Mouse (Mus musculus) limb, embryonic 11.5 days (tissue): ENCODE data around the gene Selenot. TPM values are rescaled to one million over a fixed set of nuclear protein-coding genes. Genes with fewer than 3 reads are reported as not detected.

Experiments used
- ATAC-seq: fragments of 200-750 bp; cut with Nextera tagmentation; 2 replicates; pipeline ENCODE4 v1.8.0; 2017; ENCODE audit warnings: low read depth; ENCODE audit not compliant: insufficient number of reproducible peaks, low FRiP score, low TSS enrichment
- DNase-seq: peaks from one replicate; pipeline ENCODE4 v3.0.0-alpha.2; 2015; ENCODE audit warnings: low spot score
- H3K27ac ChIP-seq: fragments of 300-500 bp; sonication (generic); replicated peaks from 2 replicates; pipeline ENCODE4 v1.5.1; 2014; ENCODE audit warnings: low read depth, mild to moderate bottlenecking, low read length
- H3K27me3 ChIP-seq: fragments of 300-500 bp; sonication (generic); 2 replicates; pipeline ENCODE4 v1.6.1; 2014; ENCODE audit warnings: mild to moderate bottlenecking, low read length, mixed read lengths; ENCODE audit not compliant: control insufficient read depth, insufficient read depth
- H3K36me3 ChIP-seq: fragments of 300-500 bp; sonication (generic); 2 replicates; pipeline ENCODE4 v1.6.1; 2014; ENCODE audit warnings: mild to moderate bottlenecking, low read length, moderate library complexity, mixed read lengths; ENCODE audit not compliant: control insufficient read depth, insufficient read depth
- H3K4me1 ChIP-seq: fragments of 300-500 bp; sonication (generic); 2 replicates; pipeline ENCODE4 v1.6.1; 2014; ENCODE audit warnings: low read length, mixed read lengths; ENCODE audit not compliant: control insufficient read depth, insufficient read depth
- H3K4me2 ChIP-seq: fragments of 300-500 bp; sonication (generic); 2 replicates; pipeline ENCODE4 v1.6.1; 2014; ENCODE audit warnings: low read depth, mild to moderate bottlenecking, moderate library complexity; ENCODE audit not compliant: severe bottlenecking
- H3K4me3 ChIP-seq: fragments of 300-500 bp; sonication (generic); 2 replicates; pipeline ENCODE4 v1.5.1; 2014; ENCODE audit warnings: low read depth, low read length
- H3K9ac ChIP-seq: fragments of 300-500 bp; sonication (generic); 2 replicates; pipeline ENCODE4 v1.6.1; 2014; ENCODE audit warnings: mild to moderate bottlenecking, low read length
- H3K9me3 ChIP-seq: fragments of 300-500 bp; sonication (generic); 2 replicates; pipeline ENCODE4 v1.6.1; 2016; ENCODE audit warnings: low read length; ENCODE audit not compliant: control insufficient read depth
- WGBS: fragments of 180-500 bp; shearing (Covaris S2); extraction: QIAGEN DNeasy Blood & Tissue Kit; methylation state at CpG from one replicate; pipeline ENCODE4 v1.1.7; 2014; 5-methylcytosine and 5-hydroxymethylcytosine counted together
- polyA plus RNA-seq: library from polyadenylated mRNA; unstranded; fragments of >200 nt; fragmentation: Nextera tagmentation; extraction: Ambion mirVana; gene quantifications from 2 replicates; pipeline ENCODE4 v1.2.1, GENCODE M21; 2014

Selenot gene
- polyA plus RNA-seq, result 20.1 and 21.0 TPM in 2 replicates

- no peaks in the 10 kb centered on the region for H3K9me3 ChIP-seq
- H3K4me1 ChIP-seq, result no peaks in the 10 kb centered on the region
- peak within 1 kb of the TSS; percentile 56 for H3K4me2 ChIP-seq
- WGBS, result 2% methylated on average over 54 of the region's 59 CpGs
- peak within 1 kb of the TSS; percentile 99 for H3K9ac ChIP-seq
- H3K27ac ChIP-seq, result peak within 1 kb of the TSS; percentile 99
- H3K36me3 ChIP-seq, result peaks cover 3% of the 10 kb centered on the region; the same call in 1 of the 2 replicates
- no peaks in the 10 kb centered on the region for H3K27me3 ChIP-seq
- ATAC-seq, result peak; percentile 93
- DNase-seq, result peak; percentile 97
- peak within 1 kb of the TSS; percentile 87 for H3K4me3 ChIP-seq
These were observed at the start of gene Selenot for GRCm38 (mm10) chr3:58576137-58577066. Gene Selenot, plus strand, starts transcription at chr3:58576636.

GRCm38 (mm10) chr3:58536573-58536972 lies 39.9 kb upstream of the Selenot start:
- DNase-seq (no peak), ATAC-seq (no peak)
- Histone ChIP-seq H3K9ac (no peak overlapping the region), H3K27ac (no peak overlapping the region), H3K27me3 (no peaks in the 10 kb centered on the region), H3K9me3 (no peaks in the 10 kb centered on the region), H3K4me3 (no peak overlapping the region), H3K4me2 (no peak overlapping the region), H3K4me1 (no peaks in the 10 kb centered on the region), H3K36me3 (peaks cover 12% of the 10 kb centered on the region)
- WGBS, result 92% methylated on average over 3 of the region's 3 CpGs

- Histone ChIP-seq H3K36me3 (peaks cover 17% of the 10 kb centered on the region), H3K4me3 (no peak overlapping the region), H3K4me2 (no peak overlapping the region), H3K9me3 (no peaks in the 10 kb centered on the region), H3K9ac (no peak overlapping the region), H3K4me1 (no peaks in the 10 kb centered on the region), H3K27me3 (no peaks in the 10 kb centered on the region), H3K27ac (no peak overlapping the region)
- ATAC-seq, result no peak
- WGBS, result 66% methylated on average over 1 of the region's 1 CpGs
- DNase-seq, result no peak
These were observed 24.2 kb upstream of the Selenot start for GRCm38 (mm10) chr3:58552001-58552811.

GRCm38 (mm10) chr3:58556649-58557048 lies 19.8 kb upstream of the Selenot start:
- Histone ChIP-seq H3K27ac (no peak overlapping the region), H3K4me3 (no peak overlapping the region), H3K4me2 (no peak overlapping the region), H3K36me3 (peaks cover 13% of the 10 kb centered on the region), H3K9me3 (no peaks in the 10 kb centered on the region), H3K9ac (no peak overlapping the region), H3K4me1 (no peaks in the 10 kb centered on the region), H3K27me3 (no peaks in the 10 kb centered on the region)
- ATAC-seq, result no peak
- no peak for DNase-seq
- 88% methylated on average over 7 of the region's 7 CpGs for WGBS

- Histone ChIP-seq H3K36me3 (peaks cover 8% of the 10 kb centered on the region; the same call in 1 of the 2 replicates), H3K9ac (no peak overlapping the region), H3K4me2 (no peak overlapping the region), H3K4me3 (no peak overlapping the region), H3K27ac (no peak overlapping the region), H3K27me3 (no peaks in the 10 kb centered on the region), H3K9me3 (no peaks in the 10 kb centered on the region), H3K4me1 (no peaks in the 10 kb centered on the region)
- 38% methylated on average over 2 of the region's 2 CpGs for WGBS
- DNase-seq, result no peak
- no peak for ATAC-seq
These were observed 16.5 kb upstream of the Selenot start for GRCm38 (mm10) chr3:58559887-58560286.

- Histone ChIP-seq H3K4me3 (no peak overlapping the region), H3K27ac (no peak overlapping the region), H3K36me3 (peaks cover 3% of the 10 kb centered on the region; the same call in 1 of the 2 replicates), H3K27me3 (no peaks in the 10 kb centered on the region), H3K4me1 (no peaks in the 10 kb centered on the region), H3K9ac (no peak overlapping the region), H3K9me3 (no peaks in the 10 kb centered on the region), H3K4me2 (no peak overlapping the region)
- WGBS, result 74% methylated on average over 2 of the region's 2 CpGs
- ATAC-seq (no peak), DNase-seq (no peak)
These were observed 15.0 kb upstream of the Selenot start for GRCm38 (mm10) chr3:58561437-58561836.

GRCm38 (mm10) chr3:58570821-58571220 lies 5.6 kb upstream of the Selenot start:
- H3K9me3 ChIP-seq, result no peaks in the 10 kb centered on the region
- no peak overlapping the region for H3K9ac ChIP-seq
- DNase-seq, result no peak
- H3K4me1 ChIP-seq, result no peaks in the 10 kb centered on the region
- H3K36me3 ChIP-seq, result no peaks in the 10 kb centered on the region
- 74% methylated on average over 3 of the region's 3 CpGs for WGBS
- H3K27ac ChIP-seq, result no peak overlapping the region
- H3K27me3 ChIP-seq, result no peaks in the 10 kb centered on the region
- H3K4me2 ChIP-seq, result no peak overlapping the region
- no peak for ATAC-seq
- H3K4me3 ChIP-seq, result no peak overlapping the region

- H3K4me1 ChIP-seq, result no peaks in the 10 kb centered on the region
- H3K27ac ChIP-seq, result peak overlapping the region; percentile 99
- peaks cover 3% of the 10 kb centered on the region; the same call in 1 of the 2 replicates for H3K36me3 ChIP-seq
- DNase-seq, result peak; percentile 72
- H3K27me3 ChIP-seq, result no peaks in the 10 kb centered on the region
- H3K9ac ChIP-seq, result peak overlapping the region; percentile 99
- H3K9me3 ChIP-seq, result no peaks in the 10 kb centered on the region
- ATAC-seq, result peak; percentile 41; the same call in 1 of the 2 replicates
- peak overlapping the region; percentile 87 for H3K4me3 ChIP-seq
- WGBS, result under 1% methylated on average over 36 of the region's 36 CpGs
- peak overlapping the region; percentile 56 for H3K4me2 ChIP-seq
These were observed 649 bp downstream of the Selenot start for GRCm38 (mm10) chr3:58577067-58577503.
